Mouse (Mus musculus) stomach, embryonic 16.5 days (tissue): ENCODE measurements around the gene Nup155. TPM values are rescaled to one million over a fixed set of nuclear protein-coding genes. Genes with fewer than 3 reads are reported as not detected.
A peak's percentile ranks its signal among the peaks of the same experiment; 100 is the strongest.

Experiments used
- ATAC-seq: fragments of 200-750 bp; cut with Nextera tagmentation; 2 replicates; pipeline ENCODE4 v1.8.0; 2017; ENCODE audit warnings: moderate number of reproducible peaks, moderate TSS enrichment; ENCODE audit not compliant: insufficient read depth, low FRiP score
- H3K27ac ChIP-seq: fragments of 300-500 bp; sonication (generic); 2 replicates; pipeline ENCODE4 v1.5.1; 2014; ENCODE audit warnings: low read length
- H3K27me3 ChIP-seq: fragments of 300-500 bp; sonication (generic); 2 replicates; pipeline ENCODE4 v1.6.1; 2014; ENCODE audit warnings: low read length, control low read depth, mixed read lengths; ENCODE audit not compliant: control insufficient read depth, insufficient read depth
- H3K36me3 ChIP-seq: fragments of 300-500 bp; sonication (generic); 2 replicates; pipeline ENCODE4 v1.6.1; 2014; ENCODE audit warnings: low read length; ENCODE audit not compliant: control insufficient read depth, insufficient read depth
- H3K4me1 ChIP-seq: fragments of 300-500 bp; sonication (generic); 2 replicates; pipeline ENCODE4 v1.6.1; 2014; ENCODE audit warnings: low read length, control low read depth, mixed read lengths; ENCODE audit not compliant: control insufficient read depth, insufficient read depth
- H3K4me2 ChIP-seq: fragments of 300-500 bp; sonication (generic); 2 replicates; pipeline ENCODE4 v1.6.1; 2014; ENCODE audit warnings: low read depth, low read length, mixed read lengths
- H3K4me3 ChIP-seq: fragments of 300-500 bp; sonication (generic); replicated peaks from 2 replicates; pipeline ENCODE4 v1.5.1; 2014; ENCODE audit warnings: mild to moderate bottlenecking, low read length
- H3K9ac ChIP-seq: fragments of 300-500 bp; sonication (generic); 2 replicates; pipeline ENCODE4 v1.6.1; 2014; ENCODE audit warnings: low read length
- H3K9me3 ChIP-seq: fragments of 300-500 bp; sonication (generic); replicated peaks from 2 replicates; pipeline ENCODE4 v1.6.1; 2016; ENCODE audit warnings: low read length, control low read depth; ENCODE audit not compliant: control insufficient read depth
- WGBS: fragments of 180-500 bp; shearing (Covaris S2); extraction: QIAGEN DNeasy Blood & Tissue Kit; methylation state at CpG from one replicate; pipeline ENCODE4 v1.1.7; 2014; 5-methylcytosine and 5-hydroxymethylcytosine counted together
- polyA plus RNA-seq: library from polyadenylated mRNA; unstranded; fragments of >200 nt; fragmentation: Nextera tagmentation; extraction: Ambion mirVana; gene quantifications from 2 replicates; pipeline ENCODE4 v1.2.1, GENCODE M21; 2015

Nup155 gene
- polyA plus RNA-seq, 1 experiment from 2014 or later: 14.7 TPM

- peak within 1 kb of the TSS; percentile 76 for H3K4me3 ChIP-seq
- peak within 1 kb of the TSS; percentile 83 for H3K9ac ChIP-seq
- 0 out of 2 replicates have a peak, but pooled peaks cover 3% of the 10 kb centered on the region for H3K4me1 ChIP-seq
- H3K4me2 ChIP-seq: peak within 1 kb of the TSS; percentile 62
- under 1% methylated on average over 35 of the region's 47 CpGs for WGBS
- H3K36me3 ChIP-seq: 0 out of 2 replicates have a peak, but pooled peaks cover 2% of the 10 kb centered on the region
- ATAC-seq: peak; percentile 99
- no peaks in the 10 kb centered on the region for H3K9me3 ChIP-seq
- H3K27me3 ChIP-seq: no peaks in the 10 kb centered on the region
- peak within 1 kb of the TSS; percentile 34 for H3K27ac ChIP-seq
Measured at GRCm38 (mm10) chr15:8168591-8169265, 59.7 kb downstream of the Nup155 start, which contains the start of gene Cplane1. Gene Cplane1, plus strand, starts transcription at chr15:8169106.

GRCm38 (mm10) chr15:8169266-8169746, 60.2 kb downstream of the Nup155 start:
- Histone ChIP-seq H3K27me3 (no peaks in the 10 kb centered on the region), H3K4me2 (peak overlapping the region; percentile 51), H3K9ac (peak overlapping the region; percentile 83), H3K4me3 (peak overlapping the region; percentile 76), H3K9me3 (no peaks in the 10 kb centered on the region), H3K4me1 (0 out of 2 replicates have a peak, but pooled peaks cover 3% of the 10 kb centered on the region), H3K36me3 (0 out of 2 replicates have a peak, but pooled peaks cover 2% of the 10 kb centered on the region), H3K27ac (no peak overlapping the region)
- whole genome bisulfite sequencing: under 1% methylated on average over 25 of the region's 25 CpGs
- ATAC-seq: peak; percentile 78

GRCm38 (mm10) chr15:8189563-8189962, 80.5 kb downstream of the Nup155 start:
- no peaks in the 10 kb centered on the region for H3K4me1 ChIP-seq
- H3K36me3 ChIP-seq: peaks cover 4% of the 10 kb centered on the region; the same call in 1 of the 2 replicates
- H3K27ac ChIP-seq: no peak overlapping the region
- no peaks in the 10 kb centered on the region for H3K27me3 ChIP-seq
- H3K9ac ChIP-seq: no peak overlapping the region
- no peak overlapping the region for H3K4me2 ChIP-seq
- WGBS: 88% methylated on average over 3 of the region's 3 CpGs
- ATAC-seq: no peak
- no peaks in the 10 kb centered on the region for H3K9me3 ChIP-seq
- no peak overlapping the region for H3K4me3 ChIP-seq

- 90% methylated on average over 3 of the region's 3 CpGs for WGBS
Measured at GRCm38 (mm10) chr15:8190435-8190834, 81.4 kb downstream of the Nup155 start.

GRCm38 (mm10) chr15:8200317-8200716, 91.2 kb downstream of the Nup155 start:
- Histone ChIP-seq H3K36me3 (peaks cover 10% of the 10 kb centered on the region), H3K4me3 (no peak overlapping the region), H3K4me2 (no peak overlapping the region), H3K9ac (no peak overlapping the region), H3K27me3 (no peaks in the 10 kb centered on the region), H3K27ac (no peak overlapping the region), H3K4me1 (no peaks in the 10 kb centered on the region), H3K9me3 (no peaks in the 10 kb centered on the region)
- ATAC-seq: no peak

More at GRCm38 (mm10) chr15:8190435-8190834, 81.4 kb downstream of the Nup155 start:
- no peak for ATAC-seq
- no peaks in the 10 kb centered on the region for H3K4me1 ChIP-seq
- H3K9me3 ChIP-seq: no peaks in the 10 kb centered on the region
- no peak overlapping the region for H3K4me2 ChIP-seq
- H3K27me3 ChIP-seq: no peaks in the 10 kb centered on the region
- no peak overlapping the region for H3K27ac ChIP-seq
- no peak overlapping the region for H3K9ac ChIP-seq
- peaks cover 4% of the 10 kb centered on the region; the same call in 1 of the 2 replicates for H3K36me3 ChIP-seq
- H3K4me3 ChIP-seq: no peak overlapping the region

- Histone ChIP-seq H3K9me3 (no peaks in the 10 kb centered on the region), H3K36me3 (peaks cover 8% of the 10 kb centered on the region), H3K4me2 (no peak overlapping the region), H3K27me3 (no peaks in the 10 kb centered on the region), H3K9ac (no peak overlapping the region), H3K4me3 (no peak overlapping the region), H3K4me1 (no peaks in the 10 kb centered on the region), H3K27ac (no peak overlapping the region)
- no peak for ATAC-seq
- 88% methylated on average over 6 of the region's 6 CpGs for whole genome bisulfite sequencing
Measured at GRCm38 (mm10) chr15:8208362-8208761, 99.3 kb downstream of the Nup155 start.

Other genes with a start within 250 kb of the Nup155 start
- 43.0 and 45.5 TPM in 2 replicates for gene Wdr70, start 10.1 kb upstream of the Nup155 start, polyA plus RNA-seq
- gene Cplane1, start 59.8 kb downstream of the Nup155 start, polyA plus RNA-seq: 4.3 and 5.6 TPM in 2 replicates